Mouse (Mus musculus): ENCODE results near the gene Hivep3. TPM values are rescaled to one million over a fixed set of nuclear protein-coding genes. Genes with fewer than 3 reads are reported as not detected.

Gene Hivep3
- polyA plus RNA-seq, 1 experiment: 5.4 TPM

Other genes with a start within 250 kb of the Hivep3 start
- 0.14 and 0.23 TPM in 2 replicates for gene Rimkla, start 241.2 kb upstream of the Hivep3 start, polyA plus RNA-seq (2012; rRNA removed)
- 7.7 and 16.1 TPM in 2 replicates for gene Foxj3, start 196.8 kb upstream of the Hivep3 start, polyA plus RNA-seq (2012; rRNA removed)
- 1.6 and 2.4 TPM in 2 replicates for gene Frg2f1, start 194.3 kb upstream of the Hivep3 start, polyA plus RNA-seq (2012; rRNA removed)
- gene Guca2a, start 96.1 kb upstream of the Hivep3 start, polyA plus RNA-seq (2012; rRNA removed): 1,587 and 1,717 TPM in 2 replicates
- gene Guca2b, start 74.8 kb upstream of the Hivep3 start, polyA plus RNA-seq (2012; rRNA removed): 722 and 1,616 TPM in 2 replicates

Measured in large intestine, adult 2 months (tissue).